Mouse (Mus musculus): ENCODE results near the gene Slc25a22. TPM values are rescaled to one million over a fixed set of nuclear protein-coding genes. Genes with fewer than 3 reads are reported as not detected.
"Not testable (repeated sequence)": the region's sequence is repeated elsewhere in the genome, so short reads cannot be mapped to it uniquely, and the experiment has no call there.

Slc25a22 gene
- total and polyA plus RNA-seq, 2 experiments from 2014 or later, result 132 to 141 TPM

- H3K9ac ChIP-seq, result no peak overlapping the region
- 0 out of 2 replicates have a peak, but pooled peaks have one; percentile 4 for TF ChIP-seq CTCF (IDR thresholded peaks at IDR 0.05; ENCODE audit: low read depth)
Measured at GRCm38 (mm10) chr7:141411667-141412066, 26.0 kb downstream of the Slc25a22 start.

GRCm38 (mm10) chr7:141410631-141411030 is 27.1 kb downstream of the Slc25a22 start:
- no peak for TF ChIP-seq CTCF (IDR thresholded peaks at IDR 0.05; ENCODE audit: low read depth)
- no peak overlapping the region for H3K4me3 ChIP-seq (ENCODE audit: low read depth, low read length)
- H3K4me2 ChIP-seq (ENCODE audit: low read depth), result no peak overlapping the region
- no peak overlapping the region for H3K9ac ChIP-seq
- no peak overlapping the region for H3K27ac ChIP-seq (ENCODE audit: low read depth, low read length)
- no peaks in the 10 kb centered on the region for H3K27me3 ChIP-seq (ENCODE audit: insufficient read depth, low read length)
- H3K4me1 ChIP-seq (ENCODE audit: insufficient read depth), result peaks cover 13% of the 10 kb centered on the region; the same call in 1 of the 2 replicates
- WGBS, result 91% methylated on average over 8 of the region's 8 CpGs
- DNase-seq (no peak), ATAC-seq (no peak)
- peaks cover 14% of the 10 kb centered on the region for H3K36me3 ChIP-seq (ENCODE audit: insufficient read depth)
- no peaks in the 10 kb centered on the region for H3K9me3 ChIP-seq (ENCODE audit: low read length)

More at GRCm38 (mm10) chr7:141411667-141412066, 26.0 kb downstream of the Slc25a22 start:
- no peaks in the 10 kb centered on the region for H3K9me3 ChIP-seq (ENCODE audit: low read length)
- H3K27ac ChIP-seq (ENCODE audit: low read depth, low read length), result no peak overlapping the region
- peaks cover 14% of the 10 kb centered on the region for H3K36me3 ChIP-seq (ENCODE audit: insufficient read depth)
- no peak overlapping the region for H3K4me3 ChIP-seq (ENCODE audit: low read depth, low read length)
- DNase-seq, result no peak
- WGBS, result 100% methylated on average over 1 of the region's 1 CpGs
- no peaks in the 10 kb centered on the region for H3K27me3 ChIP-seq (ENCODE audit: insufficient read depth, low read length)
- no peak overlapping the region for H3K4me2 ChIP-seq (ENCODE audit: low read depth)
- no peak for ATAC-seq
- H3K4me1 ChIP-seq (ENCODE audit: insufficient read depth), result peaks cover 13% of the 10 kb centered on the region; the same call in 1 of the 2 replicates

- DNase-seq (peak; percentile 88), ATAC-seq (peak; percentile 76)
- H3K4me1 ChIP-seq (ENCODE audit: insufficient read depth), result peaks cover 10% of the 10 kb centered on the region; the same call in 1 of the 2 replicates
- H3K27me3 ChIP-seq (ENCODE audit: insufficient read depth, low read length), result no peaks in the 10 kb centered on the region
- TF ChIP-seq CTCF (IDR thresholded peaks at IDR 0.05; ENCODE audit: low read depth), result peak; percentile 91
- no peaks in the 10 kb centered on the region for H3K9me3 ChIP-seq (ENCODE audit: low read length)
- H3K4me2 ChIP-seq (ENCODE audit: low read depth), result 0 out of 2 replicates have a peak overlapping the region, but pooled peaks have one; percentile 17
- peaks cover 14% of the 10 kb centered on the region for H3K36me3 ChIP-seq (ENCODE audit: insufficient read depth)
- peak overlapping the region; percentile 41; the same call in 1 of the 2 replicates for H3K27ac ChIP-seq (ENCODE audit: low read depth, low read length)
- H3K9ac ChIP-seq, result no peak overlapping the region
- no peak overlapping the region for H3K4me3 ChIP-seq (ENCODE audit: low read depth, low read length)
- WGBS, result 9% methylated on average over 11 of the region's 11 CpGs
Measured at GRCm38 (mm10) chr7:141408833-141409232, 28.9 kb downstream of the Slc25a22 start.

DNA sequence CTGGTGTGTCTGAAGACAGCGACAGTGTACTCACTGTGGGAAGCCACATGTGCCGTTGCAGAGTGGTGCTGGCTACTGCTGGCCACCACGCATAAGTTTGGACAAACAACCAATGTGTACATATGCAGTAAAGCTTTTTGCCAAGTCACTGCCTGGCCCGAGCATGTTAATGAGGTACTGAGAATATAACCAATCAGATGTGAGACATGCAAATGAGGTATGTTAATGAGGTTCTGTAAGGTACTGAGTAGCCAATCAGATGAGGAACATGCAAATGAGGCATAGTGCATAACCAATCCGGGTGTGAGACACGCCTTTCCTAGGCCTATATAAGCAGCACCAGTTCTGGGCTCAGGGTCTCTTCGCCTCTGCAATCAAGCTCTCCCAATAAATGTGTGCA is 30.0 kb downstream of the Slc25a22 start:
- H3K27ac ChIP-seq (ENCODE audit: low read depth, low read length); H3K9me3 ChIP-seq (ENCODE audit: low read length); H3K27me3 ChIP-seq (ENCODE audit: insufficient read depth, low read length); H3K4me2 ChIP-seq (ENCODE audit: low read depth); H3K9ac ChIP-seq; H3K4me3 ChIP-seq (ENCODE audit: low read depth, low read length); H3K4me1 ChIP-seq (ENCODE audit: insufficient read depth); DNase-seq; ATAC-seq: not testable (repeated sequence)
- peaks cover 17% of the 10 kb centered on the region for H3K36me3 ChIP-seq (ENCODE audit: insufficient read depth)
- WGBS, result 95% methylated on average over 7 of the region's 7 CpGs

- H3K9ac ChIP-seq, result no peak overlapping the region
- no peaks in the 10 kb centered on the region for H3K9me3 ChIP-seq (ENCODE audit: low read length)
- no peak for DNase-seq
- H3K27me3 ChIP-seq (ENCODE audit: insufficient read depth, low read length), result no peaks in the 10 kb centered on the region
- no peak overlapping the region for H3K27ac ChIP-seq (ENCODE audit: low read depth, low read length)
- no peak overlapping the region for H3K4me2 ChIP-seq (ENCODE audit: low read depth)
- H3K4me1 ChIP-seq (ENCODE audit: insufficient read depth), result 0 out of 2 replicates have a peak, but pooled peaks cover 3% of the 10 kb centered on the region
- no peak for TF ChIP-seq CTCF (IDR thresholded peaks at IDR 0.05; ENCODE audit: low read depth)
- H3K4me3 ChIP-seq (ENCODE audit: low read depth, low read length), result no peak overlapping the region
- 72% methylated on average over 4 of the region's 4 CpGs for WGBS
- H3K36me3 ChIP-seq (ENCODE audit: insufficient read depth), result peaks cover 39% of the 10 kb centered on the region
- ATAC-seq, result no peak
Measured at GRCm38 (mm10) chr7:141405466-141405865, 32.2 kb downstream of the Slc25a22 start.

GRCm38 (mm10) chr7:141403305-141403704 is 34.4 kb downstream of the Slc25a22 start:
- TF ChIP-seq CTCF (IDR thresholded peaks at IDR 0.05; ENCODE audit: low read depth), result peak; percentile 84
- Histone ChIP-seq H3K27ac (ENCODE audit: low read depth, low read length) (no peak overlapping the region), H3K4me3 (ENCODE audit: low read depth, low read length) (no peak overlapping the region), H3K9me3 (ENCODE audit: low read length) (no peaks in the 10 kb centered on the region), H3K36me3 (ENCODE audit: insufficient read depth) (peaks cover 48% of the 10 kb centered on the region), H3K4me2 (ENCODE audit: low read depth) (no peak overlapping the region), H3K4me1 (ENCODE audit: insufficient read depth) (no peaks in the 10 kb centered on the region), H3K9ac (no peak overlapping the region), H3K27me3 (ENCODE audit: insufficient read depth, low read length) (no peaks in the 10 kb centered on the region)
- DNase-seq (peak; percentile 43), ATAC-seq (peak; percentile 75)
- 35% methylated on average over 5 of the region's 5 CpGs for WGBS

- Histone ChIP-seq H3K4me2 (ENCODE audit: low read depth) (no peak overlapping the region), H3K4me3 (ENCODE audit: low read depth, low read length) (no peak overlapping the region), H3K27ac (ENCODE audit: low read depth, low read length) (no peak overlapping the region), H3K36me3 (ENCODE audit: insufficient read depth) (peaks cover 39% of the 10 kb centered on the region), H3K27me3 (ENCODE audit: insufficient read depth, low read length) (no peaks in the 10 kb centered on the region), H3K4me1 (ENCODE audit: insufficient read depth) (peaks cover 7% of the 10 kb centered on the region), H3K9me3 (ENCODE audit: low read length) (no peaks in the 10 kb centered on the region), H3K9ac (no peak overlapping the region)
- no peak for DNase-seq
- whole genome bisulfite sequencing, result 85% methylated on average over 1 of the region's 1 CpGs
- no peak for ATAC-seq
- no peak for TF ChIP-seq CTCF (IDR thresholded peaks at IDR 0.05; ENCODE audit: low read depth)
Measured at GRCm38 (mm10) chr7:141395348-141395747, 42.3 kb downstream of the Slc25a22 start.
